Mouse (Mus musculus) neutrophil, adult 59 days (primary cell): ENCODE measurements around the gene Olfr309. TPM values are rescaled to one million over a fixed set of nuclear protein-coding genes. Genes with fewer than 3 reads are reported as not detected.

Experiments used
- total RNA-seq, 2 experiments: library from RNA; stranded (reverse); gene quantifications; 1 replicate in 1 of 2; 2 replicates in 1 of 2; pipeline ENCODE4 v1.2.4; 2023

Olfr309 gene
- total RNA-seq, result not detected

DNA sequence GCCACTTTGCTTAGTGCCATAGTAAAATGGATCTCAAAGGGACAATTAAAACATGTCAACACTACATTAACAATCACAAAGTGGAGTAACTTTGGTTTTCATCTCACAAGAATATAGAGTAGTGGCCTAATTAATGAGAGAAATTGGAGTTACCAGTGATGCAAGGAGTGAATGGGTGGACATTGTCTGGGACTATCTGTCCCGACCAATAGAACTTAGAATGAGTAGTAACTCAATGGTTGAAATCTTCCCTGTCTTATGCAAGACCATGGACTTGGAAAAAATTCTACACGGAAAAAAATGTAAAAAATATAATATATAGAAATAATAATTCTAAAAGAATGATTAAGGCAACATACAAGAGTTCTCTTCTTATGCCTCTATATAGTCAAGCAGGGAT is at the start of gene Olfr309:
TSS of gene Olfr309 (minus strand) at position 101 of the 400 bp plus-strand sequence.

DNA sequence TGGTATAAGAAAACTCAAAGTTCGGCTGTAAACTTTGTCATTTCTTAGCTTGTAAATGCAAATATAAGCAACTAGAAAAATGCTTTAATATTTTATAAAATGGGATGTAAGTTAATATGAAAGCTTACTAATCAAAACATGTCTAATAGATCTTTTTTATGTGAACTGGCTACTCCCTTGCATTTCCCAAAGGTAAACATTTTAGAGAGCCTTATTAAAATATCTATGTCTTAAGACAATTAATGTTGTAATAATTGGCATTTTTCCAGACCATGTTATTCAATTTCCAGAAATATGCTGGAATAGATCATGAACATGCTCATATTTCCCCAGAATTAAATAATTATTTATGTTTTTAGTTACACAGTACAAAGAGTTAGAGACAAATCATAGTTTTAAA is 24.0 kb upstream of the Olfr309 start, which contains the start of gene Olfr307:
TSS of gene Olfr307 (minus strand) at position 101 of the 400 bp plus-strand sequence.

DNA sequence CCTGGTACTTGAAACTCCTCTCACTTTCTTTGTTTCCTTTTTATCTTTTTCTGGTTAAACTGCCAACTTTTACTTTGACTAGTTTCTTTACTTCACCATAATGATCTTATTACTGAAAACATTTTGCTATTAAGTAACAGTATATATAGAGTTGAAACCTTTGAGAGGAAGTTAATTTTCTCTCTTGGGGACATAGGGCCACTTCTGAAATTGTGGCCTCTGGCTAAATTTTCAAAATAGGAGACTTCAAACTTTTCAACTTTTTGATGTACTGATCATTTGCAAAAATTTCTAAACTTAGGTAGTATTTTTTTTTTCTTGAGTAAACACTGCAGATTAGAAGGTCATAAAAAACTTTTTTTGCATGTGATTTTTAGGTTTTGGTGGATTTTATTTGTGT is 12.0 kb upstream of the Olfr309 start, which contains the start of gene Olfr308:
TSS of gene Olfr308 (minus strand) at position 101 of the 400 bp plus-strand sequence.

DNA sequence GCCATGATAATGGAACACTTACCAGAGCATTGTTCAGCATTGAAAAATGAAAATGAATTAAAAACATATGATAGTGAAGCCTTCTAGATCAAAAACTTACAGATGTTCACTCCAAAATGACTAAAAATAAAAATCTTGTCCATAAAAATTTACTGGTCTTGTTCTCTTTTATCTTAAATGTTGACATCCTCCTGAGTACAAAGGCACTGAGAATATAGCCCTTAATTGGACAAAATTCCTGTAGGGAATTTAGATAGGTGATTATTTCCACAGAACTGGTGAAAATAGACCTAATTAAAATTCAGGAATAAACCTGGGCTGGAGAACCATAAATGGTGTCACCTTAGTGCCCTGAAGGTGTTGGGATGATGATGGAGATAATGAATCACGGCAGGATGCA is 36.4 kb downstream of the Olfr309 start, which contains the start of gene Olfr310:
TSS of gene Olfr310 (minus strand) at position 101 of the 400 bp plus-strand sequence.

Other genes starting within 250 kb of the Olfr309 start
- not detected for gene Vmn2r75, start 141.9 kb downstream of the Olfr309 start, total RNA-seq
- not detected for gene Vmn2r76, start 67.4 kb downstream of the Olfr309 start, total RNA-seq
- gene Olfr310, start 36.5 kb downstream of the Olfr309 start, total RNA-seq, result not detected
- not detected for gene Olfr308, start 11.9 kb upstream of the Olfr309 start, total RNA-seq
- gene Olfr307, start 23.9 kb upstream of the Olfr309 start, total RNA-seq, result not detected
- not detected for gene Olfr305, start 53.2 kb upstream of the Olfr309 start, total RNA-seq
- not detected for gene Olfr304, start 73.0 kb upstream of the Olfr309 start, total RNA-seq
- gene Olfr303, start 84.1 kb upstream of the Olfr309 start, total RNA-seq, result not detected
- gene Olfr301, start 90.1 kb upstream of the Olfr309 start, total RNA-seq, result not detected
- gene Olfr299, start 146.2 kb upstream of the Olfr309 start, total RNA-seq, result not detected
- not detected for gene Olfr298, start 178.8 kb upstream of the Olfr309 start, total RNA-seq
- not detected for gene Olfr297, start 206.3 kb upstream of the Olfr309 start, total RNA-seq